Mouse (Mus musculus) heart, embryonic 12.5 days (tissue): ENCODE results near the gene Ermn. TPM values are rescaled to one million over a fixed set of nuclear protein-coding genes. Genes with fewer than 3 reads are reported as not detected.

Experiments used
- ATAC-seq: fragments of 200-750 bp; cut with Nextera tagmentation; 2 replicates; pipeline ENCODE4 v1.8.0; 2017; ENCODE audit warnings: moderate TSS enrichment, moderate library complexity; ENCODE audit not compliant: insufficient number of reproducible peaks, low FRiP score
- H3K27ac ChIP-seq: fragments of 300-500 bp; sonication (generic); 2 replicates; pipeline ENCODE4 v1.5.1; 2016; ENCODE audit warnings: mild to moderate bottlenecking, moderate library complexity; ENCODE audit not compliant: poor library complexity, severe bottlenecking
- H3K27me3 ChIP-seq: fragments of 300-500 bp; sonication (generic); replicated peaks from 2 replicates; pipeline ENCODE4 v1.6.1; 2016; ENCODE audit warnings: mild to moderate bottlenecking, moderate library complexity
- H3K36me3 ChIP-seq: fragments of 300-500 bp; sonication (generic); 2 replicates; pipeline ENCODE4 v1.6.1; 2016; ENCODE audit warnings: mild to moderate bottlenecking, moderate library complexity
- H3K4me1 ChIP-seq: fragments of 300-500 bp; sonication (generic); replicated peaks from 2 replicates; pipeline ENCODE4 v1.6.1; 2016; ENCODE audit warnings: mild to moderate bottlenecking
- H3K4me2 ChIP-seq: fragments of 300-500 bp; sonication (generic); 2 replicates; pipeline ENCODE4 v1.6.1; 2016; ENCODE audit warnings: mild to moderate bottlenecking, moderate library complexity
- H3K4me3 ChIP-seq: fragments of 300-500 bp; sonication (generic); 2 replicates; pipeline ENCODE4 v1.5.1; 2016; ENCODE audit warnings: mild to moderate bottlenecking
- H3K9ac ChIP-seq: fragments of 300-500 bp; sonication (generic); 2 replicates; pipeline ENCODE4 v1.6.1; 2016; ENCODE audit warnings: mild to moderate bottlenecking, moderate library complexity
- H3K9me3 ChIP-seq: fragments of 300-500 bp; sonication (generic); replicated peaks from 2 replicates; pipeline ENCODE4 v1.6.1; 2016; ENCODE audit warnings: mild to moderate bottlenecking, moderate library complexity
- WGBS: fragments of 180-500 bp; shearing (Covaris S2); methylation state at CpG from one replicate; pipeline ENCODE4 v1.1.7; 2016; 5-methylcytosine and 5-hydroxymethylcytosine counted together
- polyA plus RNA-seq: library from polyadenylated mRNA; unstranded; fragments of >200 nt; fragmentation: Nextera tagmentation; extraction: Ambion mirVana; gene quantifications from 2 replicates; pipeline ENCODE4 v1.2.1, GENCODE M21; 2016

Gene Ermn
- not detected in 2 replicates for polyA plus RNA-seq

DNA sequence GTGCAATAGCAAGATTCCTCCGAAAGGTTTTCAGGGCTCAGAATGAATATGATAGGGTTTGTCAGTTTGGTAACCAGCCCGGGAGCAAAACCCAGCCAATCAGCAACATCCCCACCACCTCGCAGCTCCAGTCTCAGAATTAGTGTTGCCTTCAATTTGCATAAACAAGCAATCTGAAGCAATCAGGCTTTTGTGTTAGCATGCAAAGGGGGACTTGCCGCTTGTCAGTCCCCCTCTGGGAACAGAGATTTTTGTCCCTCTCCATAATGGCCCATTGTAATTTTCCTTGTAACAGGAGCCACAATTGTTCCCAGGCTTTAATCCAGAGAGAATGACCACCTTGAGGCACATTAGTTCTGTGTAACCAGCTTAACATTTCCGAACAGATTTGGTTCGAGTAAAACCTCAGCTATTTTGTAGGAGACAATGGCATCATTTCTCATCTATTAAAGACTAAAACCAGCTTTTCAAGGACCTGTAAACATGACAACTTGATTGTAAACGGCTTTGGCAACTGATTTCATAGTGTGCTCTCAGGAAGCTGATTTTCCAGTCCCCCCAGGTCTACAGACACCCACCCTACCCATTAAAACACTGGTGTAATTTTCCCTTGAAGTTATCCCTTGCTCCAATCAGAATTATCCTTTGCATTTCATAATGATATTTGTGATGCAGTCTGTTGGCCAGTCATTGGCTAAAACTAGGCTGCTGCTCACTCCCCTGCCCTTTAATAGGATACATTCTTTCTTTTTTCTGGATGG is at the start of gene Ermn:
TSS of gene Ermn (minus strand) at position 44 of the 761 bp plus-strand sequence.
- H3K36me3 ChIP-seq, result no peaks in the 10 kb centered on the region
- 52% methylated on average over 7 of the region's 7 CpGs for WGBS

DNA sequence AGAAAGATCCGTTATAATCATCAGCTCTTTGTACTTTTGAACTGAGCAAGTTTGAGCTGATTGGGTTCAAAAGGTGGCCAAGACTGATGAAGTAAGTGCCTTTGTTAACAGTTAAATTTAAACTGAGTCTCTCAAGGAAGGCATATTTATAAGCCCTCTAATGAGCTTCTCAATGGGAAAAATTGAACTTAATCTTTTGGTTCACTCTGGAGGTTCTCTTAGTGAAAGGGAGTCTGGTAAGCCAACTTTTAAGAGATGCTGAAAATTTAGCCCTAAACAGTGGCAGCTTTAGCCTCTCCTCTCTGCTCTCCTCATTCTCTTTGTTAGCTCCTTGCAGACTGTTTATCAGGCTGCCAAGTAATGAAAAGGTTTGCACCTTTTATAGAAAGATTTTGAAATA is 42.2 kb upstream of the Ermn start:
- ATAC-seq, result no peak
- no peak overlapping the region for H3K4me3 ChIP-seq
- H3K9me3 ChIP-seq, result no peaks in the 10 kb centered on the region

More for the DNA sequence above, at the start of gene Ermn:
- Histone ChIP-seq H3K4me1 (no peaks in the 10 kb centered on the region), H3K27ac (no peak within 1 kb of the TSS), H3K4me3 (no peak within 1 kb of the TSS), H3K4me2 (no peak within 1 kb of the TSS), H3K9me3 (no peaks in the 10 kb centered on the region), H3K27me3 (no peaks in the 10 kb centered on the region), H3K9ac (no peak within 1 kb of the TSS)
- ATAC-seq, result no peak

DNA sequence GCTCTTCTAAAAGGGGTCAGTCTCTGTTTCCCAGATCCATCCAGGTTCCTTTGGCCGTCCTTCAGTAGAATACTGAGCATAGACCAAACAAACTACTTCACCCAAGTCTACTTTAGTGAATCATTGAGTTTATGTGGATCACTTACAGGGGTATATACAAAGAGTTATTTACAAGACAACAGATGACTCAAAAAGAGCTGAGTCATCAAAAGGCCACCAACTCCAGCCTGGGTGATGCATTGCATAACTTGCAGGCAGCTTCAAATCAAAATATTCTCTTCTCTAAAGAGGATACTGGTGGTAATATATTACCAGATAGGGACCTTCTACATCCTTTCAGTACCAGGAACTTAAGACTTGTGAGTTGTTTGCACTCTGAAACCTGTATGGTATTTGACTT is 33.8 kb upstream of the Ermn start:
- ATAC-seq, result no peak
- 68% methylated on average over 1 of the region's 1 CpGs for WGBS
- H3K9me3 ChIP-seq, result no peaks in the 10 kb centered on the region
- H3K27ac ChIP-seq, result no peak overlapping the region
- no peaks in the 10 kb centered on the region for H3K27me3 ChIP-seq
- no peak overlapping the region for H3K4me2 ChIP-seq
- no peaks in the 10 kb centered on the region for H3K36me3 ChIP-seq
- no peaks in the 10 kb centered on the region for H3K4me1 ChIP-seq
- no peak overlapping the region for H3K9ac ChIP-seq
- no peak overlapping the region for H3K4me3 ChIP-seq

More for the DNA sequence above, 42.2 kb upstream of the Ermn start:
- no peak overlapping the region for H3K9ac ChIP-seq
- no peak overlapping the region for H3K27ac ChIP-seq
- H3K36me3 ChIP-seq, result no peaks in the 10 kb centered on the region
- no peaks in the 10 kb centered on the region for H3K27me3 ChIP-seq
- no peak overlapping the region for H3K4me2 ChIP-seq
- 69% methylated on average over 1 of the region's 1 CpGs for WGBS
- no peaks in the 10 kb centered on the region for H3K4me1 ChIP-seq

DNA sequence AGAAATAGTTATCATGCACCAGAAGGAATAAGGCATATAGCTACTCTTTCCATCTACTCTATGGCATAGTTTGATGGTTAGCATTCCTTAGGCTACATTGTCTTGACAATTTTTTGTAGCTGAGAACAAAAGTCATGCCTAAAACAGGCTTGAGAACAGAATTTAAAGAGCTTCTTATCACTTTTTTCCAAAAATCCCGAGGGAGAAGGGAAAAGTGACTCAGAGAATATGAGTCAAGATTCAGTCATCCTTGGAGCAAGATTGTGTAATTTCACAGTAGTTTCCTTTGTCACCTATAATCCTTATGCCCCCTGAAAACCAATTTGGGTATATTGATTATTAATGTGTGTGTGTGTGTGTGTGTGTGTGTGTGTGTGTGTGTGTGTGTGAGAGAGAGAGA is 27.2 kb upstream of the Ermn start:
- Histone ChIP-seq H3K4me1 (no peaks in the 10 kb centered on the region), H3K9me3 (no peaks in the 10 kb centered on the region), H3K27ac (no peak overlapping the region), H3K4me3 (no peak overlapping the region), H3K9ac (no peak overlapping the region), H3K36me3 (no peaks in the 10 kb centered on the region), H3K27me3 (no peaks in the 10 kb centered on the region), H3K4me2 (no peak overlapping the region)
- WGBS, result 17% methylated on average over 1 of the region's 1 CpGs
- ATAC-seq, result no peak

DNA sequence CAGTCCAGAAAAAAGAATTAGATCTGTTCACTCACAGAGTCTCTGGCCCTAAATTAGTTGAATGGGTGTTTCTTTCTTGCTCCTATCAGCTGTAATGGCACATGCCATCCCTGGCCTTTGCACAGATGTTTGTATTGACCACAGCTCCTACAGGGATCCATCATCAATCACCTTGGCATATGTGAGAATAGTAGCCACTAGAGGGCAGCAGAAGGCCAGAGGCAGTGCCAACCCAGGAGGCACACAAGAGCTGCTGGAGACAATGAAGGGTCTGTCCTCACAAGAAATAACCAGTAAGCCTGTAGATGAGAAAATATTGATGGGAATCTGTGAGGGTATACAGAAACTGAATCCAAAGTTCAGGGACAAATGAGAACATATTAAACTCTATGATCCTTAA is 2.7 kb upstream of the Ermn start:
- no peaks in the 10 kb centered on the region for H3K4me1 ChIP-seq
- no peaks in the 10 kb centered on the region for H3K27me3 ChIP-seq
- no peak overlapping the region for H3K27ac ChIP-seq
- no peaks in the 10 kb centered on the region for H3K9me3 ChIP-seq
- H3K4me3 ChIP-seq, result no peak overlapping the region
- no peaks in the 10 kb centered on the region for H3K36me3 ChIP-seq
- no peak overlapping the region for H3K4me2 ChIP-seq
- ATAC-seq, result no peak
- H3K9ac ChIP-seq, result no peak overlapping the region

DNA sequence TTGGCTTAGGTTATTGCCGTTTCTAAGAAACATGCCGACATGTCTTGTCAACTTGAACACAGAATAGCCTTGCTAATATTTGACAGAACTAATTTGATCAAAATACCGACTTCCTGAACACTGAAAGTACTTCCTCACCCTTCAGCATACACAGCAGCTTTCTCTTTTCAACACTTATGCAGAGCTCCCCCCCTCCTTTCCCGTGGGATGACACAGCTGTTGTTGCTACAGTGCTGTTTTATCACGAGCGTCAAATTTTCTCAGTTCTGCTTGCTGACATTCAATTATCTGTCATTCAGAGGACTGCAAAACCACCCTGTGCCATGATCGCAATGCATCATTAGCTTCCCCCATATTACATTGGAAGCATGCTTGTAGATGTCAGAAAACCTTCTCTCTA is 10.8 kb downstream of the Ermn start:
- Histone ChIP-seq H3K4me1 (0 out of 2 replicates have a peak, but pooled peaks cover 5% of the 10 kb centered on the region), H3K9ac (no peak overlapping the region), H3K9me3 (no peaks in the 10 kb centered on the region), H3K36me3 (no peaks in the 10 kb centered on the region), H3K27ac (no peak overlapping the region), H3K4me3 (no peak overlapping the region), H3K4me2 (no peak overlapping the region), H3K27me3 (no peaks in the 10 kb centered on the region)
- WGBS, result 42% methylated on average over 7 of the region's 7 CpGs
- ATAC-seq, result peak; percentile 51; the same call in 1 of the 2 replicates

DNA sequence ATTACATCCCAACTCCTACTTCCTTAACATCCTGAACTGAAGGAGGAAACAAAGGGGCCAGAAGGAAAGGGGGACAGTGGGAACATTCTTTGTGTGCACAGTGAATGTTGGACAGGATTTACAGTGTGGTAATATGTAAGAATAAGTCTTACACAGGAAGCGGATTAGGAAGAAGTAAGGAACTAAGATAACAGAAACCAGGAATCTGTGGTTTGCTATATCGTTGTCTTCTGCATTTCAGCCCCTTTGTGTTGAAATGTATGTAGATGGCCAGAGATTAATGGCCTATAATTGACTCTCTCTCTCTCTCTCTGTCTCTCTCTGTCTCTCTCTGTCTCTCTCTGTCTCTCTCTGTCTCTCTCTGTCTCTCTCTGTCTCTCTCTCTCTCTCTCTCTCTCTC is 15.7 kb downstream of the Ermn start:
- H3K4me3 ChIP-seq, result no peak overlapping the region
- WGBS, result 58% methylated on average over 2 of the region's 2 CpGs
- H3K4me2 ChIP-seq, result no peak overlapping the region
- H3K9ac ChIP-seq, result no peak overlapping the region
- 0 out of 2 replicates have a peak, but pooled peaks cover 5% of the 10 kb centered on the region for H3K4me1 ChIP-seq
- H3K9me3 ChIP-seq, result no peaks in the 10 kb centered on the region
- H3K36me3 ChIP-seq, result no peaks in the 10 kb centered on the region
- ATAC-seq, result no peak
- no peaks in the 10 kb centered on the region for H3K27me3 ChIP-seq
- H3K27ac ChIP-seq, result no peak overlapping the region

DNA sequence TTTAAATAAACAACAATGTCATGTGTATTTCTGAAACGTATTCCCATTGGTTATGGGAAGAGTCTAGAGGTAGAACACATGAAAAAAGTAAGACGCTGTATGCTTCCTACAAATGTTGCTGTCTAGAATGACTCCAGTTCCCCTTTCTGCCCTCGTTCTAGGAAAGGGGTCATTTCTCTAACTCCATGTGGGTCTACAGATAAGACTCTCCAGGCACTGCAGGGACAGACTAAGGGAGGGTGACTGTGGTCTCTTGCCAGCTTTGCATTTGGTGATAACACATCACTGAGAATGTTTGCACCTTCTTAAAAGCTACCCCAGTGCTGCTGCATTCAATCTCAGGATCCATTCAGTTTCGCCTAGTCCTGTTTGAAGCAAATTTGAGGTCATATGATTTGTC is 17.0 kb downstream of the Ermn start:
- no peaks in the 10 kb centered on the region for H3K9me3 ChIP-seq
- H3K27me3 ChIP-seq, result no peaks in the 10 kb centered on the region
- 52% methylated on average over 4 of the region's 4 CpGs for WGBS
- H3K27ac ChIP-seq, result no peak overlapping the region
- H3K4me1 ChIP-seq, result 0 out of 2 replicates have a peak, but pooled peaks cover 5% of the 10 kb centered on the region
- H3K4me2 ChIP-seq, result no peak overlapping the region
- no peaks in the 10 kb centered on the region for H3K36me3 ChIP-seq
- H3K9ac ChIP-seq, result no peak overlapping the region
- ATAC-seq, result no peak
- no peak overlapping the region for H3K4me3 ChIP-seq

DNA sequence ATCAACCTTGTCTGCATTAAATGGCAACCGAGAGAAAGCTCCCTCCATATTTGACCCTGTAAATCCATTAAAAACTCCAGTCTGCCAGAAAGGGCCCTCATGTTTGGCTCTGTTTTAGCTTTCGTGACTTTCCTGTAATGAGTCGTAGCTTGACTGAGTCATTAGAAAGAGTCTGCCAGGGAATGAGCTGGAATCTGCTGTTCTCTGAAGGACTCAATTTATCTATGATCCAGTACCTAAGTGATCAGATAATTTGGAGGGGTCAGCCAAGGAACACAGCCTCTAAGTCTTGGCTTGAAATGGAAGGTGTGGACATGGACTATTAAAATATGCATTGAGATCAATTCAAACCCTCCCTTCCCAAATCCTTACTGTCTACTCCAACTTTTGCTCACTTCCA is 21.2 kb downstream of the Ermn start:
- H3K9me3 ChIP-seq, result no peaks in the 10 kb centered on the region

DNA sequence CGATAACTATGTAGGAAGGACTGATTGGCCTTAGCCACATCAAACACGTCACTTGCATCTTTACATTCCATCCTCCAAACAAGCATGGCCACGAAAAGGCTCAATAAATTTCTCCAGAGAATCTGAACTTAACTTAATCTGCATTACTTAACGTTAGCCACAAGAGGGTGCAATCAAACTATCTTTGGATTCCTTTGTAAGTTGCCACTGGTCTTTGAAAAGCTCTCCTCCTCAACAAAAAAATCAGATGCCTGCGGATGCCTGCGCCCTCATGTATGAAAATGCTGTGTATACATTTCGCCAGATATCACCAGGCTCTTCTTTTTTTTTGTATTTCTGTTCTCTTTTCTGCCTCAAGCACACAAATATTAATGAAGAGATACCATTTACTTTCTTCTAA is 23.3 kb downstream of the Ermn start:
- no peaks in the 10 kb centered on the region for H3K4me1 ChIP-seq
- H3K9me3 ChIP-seq, result no peaks in the 10 kb centered on the region
- H3K27me3 ChIP-seq, result no peaks in the 10 kb centered on the region
- no peak overlapping the region for H3K4me3 ChIP-seq
- H3K27ac ChIP-seq, result no peak overlapping the region
- H3K4me2 ChIP-seq, result no peak overlapping the region
- ATAC-seq, result no peak
- H3K9ac ChIP-seq, result no peak overlapping the region
- 30% methylated on average over 7 of the region's 7 CpGs for WGBS
- H3K36me3 ChIP-seq, result no peaks in the 10 kb centered on the region

More for the DNA sequence above, 21.2 kb downstream of the Ermn start:
- 75% methylated on average over 3 of the region's 3 CpGs for WGBS
- Histone ChIP-seq H3K4me1 (no peaks in the 10 kb centered on the region), H3K27me3 (no peaks in the 10 kb centered on the region), H3K4me2 (no peak overlapping the region), H3K9ac (no peak overlapping the region), H3K36me3 (no peaks in the 10 kb centered on the region), H3K27ac (no peak overlapping the region), H3K4me3 (no peak overlapping the region)
- no peak for ATAC-seq

DNA sequence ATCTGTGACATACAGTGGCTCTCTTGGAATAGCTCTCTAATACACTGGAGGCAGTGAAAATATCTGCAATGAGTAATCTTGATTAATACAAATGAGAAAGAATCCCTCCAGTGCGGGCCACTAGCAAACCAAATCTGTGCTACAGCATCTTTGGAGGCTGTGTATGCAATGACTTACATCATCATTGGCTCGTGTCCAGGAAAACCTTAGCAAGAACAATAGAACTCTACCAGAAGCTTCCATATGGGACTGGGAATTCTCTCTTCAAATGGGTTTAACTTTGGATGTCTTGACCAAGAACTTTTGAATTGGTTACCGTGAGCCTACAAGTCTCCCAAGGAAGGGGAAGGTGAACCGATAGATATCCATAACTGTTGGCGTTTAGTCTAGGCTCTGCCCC is 25.9 kb downstream of the Ermn start:
- Histone ChIP-seq H3K9me3 (no peaks in the 10 kb centered on the region), H3K4me1 (no peaks in the 10 kb centered on the region), H3K9ac (no peak overlapping the region), H3K4me3 (no peak overlapping the region), H3K4me2 (no peak overlapping the region), H3K27ac (no peak overlapping the region), H3K36me3 (no peaks in the 10 kb centered on the region), H3K27me3 (no peaks in the 10 kb centered on the region)
- WGBS, result 71% methylated on average over 5 of the region's 5 CpGs
- no peak for ATAC-seq

DNA sequence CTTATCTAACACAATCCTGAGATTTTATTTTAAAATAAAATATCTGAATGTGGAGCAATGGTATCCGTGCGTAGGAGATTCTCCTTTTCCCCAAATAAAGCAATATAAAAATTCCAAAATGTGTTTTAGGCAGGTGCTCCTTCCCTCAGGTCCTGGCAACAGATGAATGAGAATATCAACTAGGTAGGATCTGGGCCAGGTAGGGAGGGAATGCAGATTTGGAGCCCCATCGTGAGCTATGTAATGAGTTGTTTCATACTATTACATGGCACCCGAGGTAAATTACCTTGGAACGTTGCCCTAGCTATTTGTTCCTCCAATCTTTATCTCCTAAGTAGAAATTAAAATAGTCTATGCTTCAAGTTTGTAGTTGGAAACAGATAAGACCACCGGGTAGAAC is 29.1 kb downstream of the Ermn start:
- Histone ChIP-seq H3K4me3 (no peak overlapping the region), H3K27ac (no peak overlapping the region), H3K4me2 (no peak overlapping the region), H3K4me1 (no peaks in the 10 kb centered on the region), H3K27me3 (no peaks in the 10 kb centered on the region), H3K9me3 (no peaks in the 10 kb centered on the region), H3K36me3 (no peaks in the 10 kb centered on the region), H3K9ac (no peak overlapping the region)
- WGBS, result 76% methylated on average over 6 of the region's 6 CpGs
- ATAC-seq, result no peak
